Mouse (Mus musculus) cerebellum, adult 2 months (tissue): Measurements from ENCODE around the gene Krt76.

Experiments used
- CTCF ChIP-seq: fragments of 200-500 bp; IDR thresholded peaks from 2 replicates; pipeline ENCODE4 v1.5.1; 2011; ENCODE audit warnings: low read depth, mild to moderate bottlenecking, control low read depth, low read length, moderate library complexity, borderline replicate concordance; ENCODE audit not compliant: insufficient read depth
- POLR2A ChIP-seq: fragments of 200-500 bp; IDR thresholded peaks from 2 replicates; pipeline ENCODE4 v1.6.1; 2011; ENCODE audit warnings: low read length, control low read depth, borderline replicate concordance; ENCODE audit not compliant: insufficient read depth

DNA sequence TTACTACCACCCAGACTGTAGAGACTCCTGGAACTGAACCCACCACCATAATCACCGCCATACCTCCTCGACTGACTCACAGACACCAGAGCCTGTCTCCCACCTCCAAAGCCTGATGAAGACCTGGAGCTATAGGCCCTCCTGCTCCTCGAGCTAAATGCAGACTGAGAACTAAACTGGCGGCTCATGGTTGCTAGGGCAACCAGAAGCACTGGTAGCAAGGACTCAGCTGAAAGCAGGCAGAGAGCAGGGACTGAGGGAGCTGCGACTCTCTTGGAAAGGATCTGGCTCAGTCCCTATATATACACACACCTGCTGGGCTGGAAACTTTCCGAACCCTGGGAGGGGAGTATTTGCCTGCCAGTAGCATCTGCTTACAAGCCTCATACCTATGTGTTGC lies 23.3 kb downstream of the Krt76 start, which contains the start of gene Krt77:
- TF ChIP-seq CTCF (no peak), POLR2A (no peak)
